Mouse (Mus musculus): ENCODE results near the gene Eif2ak4. TPM values are rescaled to one million over a fixed set of nuclear protein-coding genes. Genes with fewer than 3 reads are reported as not detected.

Eif2ak4 gene
- polyA plus RNA-seq, 1 experiment from 2014 or later, result 4.9 TPM

DNA sequence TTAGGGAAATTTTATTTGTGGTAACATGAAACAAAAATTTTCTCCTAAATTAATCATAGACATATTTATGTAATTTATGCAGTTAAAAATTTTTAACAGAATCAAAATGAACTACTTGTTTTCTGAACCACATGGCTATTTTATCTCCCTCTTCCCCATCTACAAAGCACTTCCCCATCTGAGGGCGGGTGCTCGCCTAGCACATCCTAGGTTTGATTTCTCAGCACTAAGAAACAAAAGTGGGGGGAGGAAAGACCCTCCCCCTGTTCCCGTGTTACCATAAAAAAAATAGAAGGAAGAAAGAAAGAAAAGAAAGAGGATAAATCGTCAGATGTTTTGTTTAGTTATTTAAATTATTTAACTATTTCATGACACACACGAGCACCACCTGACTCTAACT is 2.8 kb downstream of the Eif2ak4 start:
- Histone ChIP-seq H3K36me3 (ENCODE audit: control insufficient read depth, insufficient read depth, low read length) (no peaks in the 10 kb centered on the region), H3K27me3 (ENCODE audit: control insufficient read depth, insufficient read depth, low read length) (no peaks in the 10 kb centered on the region), H3K4me1 (replicated peaks; ENCODE audit: control insufficient read depth, insufficient read depth) (no peaks in the 10 kb centered on the region; the same call in 1 of the 2 replicates), H3K27ac (replicated peaks) (no peak overlapping the region), H3K4me3 (ENCODE audit: low read depth, low read length) (no peak overlapping the region), H3K9ac (ENCODE audit: low read length) (no peak overlapping the region), H3K9me3 (ENCODE audit: control insufficient read depth, low read length) (no peaks in the 10 kb centered on the region), H3K4me2 (replicated peaks; ENCODE audit: low read depth) (no peak overlapping the region)
- TF ChIP-seq CTCF (IDR thresholded peaks at IDR 0.05; ENCODE audit: low read depth), result no peak
- ATAC-seq (ENCODE audit: low FRiP score, low TSS enrichment) (no peak), DNase-seq (ENCODE audit: low spot score) (no peak)
- WGBS, result 63% methylated on average over 5 of the region's 5 CpGs

DNA sequence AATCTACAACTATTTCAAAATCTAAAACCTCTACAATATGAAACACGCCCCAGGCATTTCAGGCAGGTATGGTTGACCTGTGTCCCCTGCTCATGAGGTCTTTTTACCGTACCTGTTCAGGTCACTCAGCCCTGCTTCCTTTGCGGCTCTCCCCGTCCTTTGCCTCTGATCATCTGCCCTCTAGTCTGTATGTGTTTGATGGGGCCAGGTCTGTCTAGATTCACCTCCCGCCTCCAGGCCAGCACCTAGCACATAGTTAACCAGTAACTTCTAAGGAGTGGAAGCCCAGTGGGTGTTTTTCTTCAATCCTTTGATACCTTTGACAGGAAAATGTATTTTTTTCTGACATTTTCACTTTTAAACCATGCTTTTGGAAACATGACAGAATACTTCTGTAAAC is 11.3 kb downstream of the Eif2ak4 start:
- no peaks in the 10 kb centered on the region for H3K27me3 ChIP-seq (ENCODE audit: control insufficient read depth, insufficient read depth, low read length)
- H3K36me3 ChIP-seq (ENCODE audit: control insufficient read depth, insufficient read depth, low read length), result no peaks in the 10 kb centered on the region
- TF ChIP-seq CTCF (IDR thresholded peaks at IDR 0.05; ENCODE audit: low read depth) (no peak), EP300 (optimal IDR thresholded peaks at IDR 0.05) (no peak)
- no peak overlapping the region for H3K9ac ChIP-seq (ENCODE audit: low read length)
- H3K9me3 ChIP-seq (ENCODE audit: control insufficient read depth, low read length), result no peaks in the 10 kb centered on the region
- H3K27ac ChIP-seq (replicated peaks), result no peak overlapping the region
- 71% methylated on average over 5 of the region's 5 CpGs for WGBS
- no peak for DNase-seq (ENCODE audit: low spot score)
- ATAC-seq (ENCODE audit: low FRiP score, low TSS enrichment), result no peak
- H3K4me3 ChIP-seq (ENCODE audit: low read depth, low read length), result no peak overlapping the region
- H3K4me2 ChIP-seq (replicated peaks; ENCODE audit: low read depth), result no peak overlapping the region
- no peaks in the 10 kb centered on the region for H3K4me1 ChIP-seq (replicated peaks; ENCODE audit: control insufficient read depth, insufficient read depth)

DNA sequence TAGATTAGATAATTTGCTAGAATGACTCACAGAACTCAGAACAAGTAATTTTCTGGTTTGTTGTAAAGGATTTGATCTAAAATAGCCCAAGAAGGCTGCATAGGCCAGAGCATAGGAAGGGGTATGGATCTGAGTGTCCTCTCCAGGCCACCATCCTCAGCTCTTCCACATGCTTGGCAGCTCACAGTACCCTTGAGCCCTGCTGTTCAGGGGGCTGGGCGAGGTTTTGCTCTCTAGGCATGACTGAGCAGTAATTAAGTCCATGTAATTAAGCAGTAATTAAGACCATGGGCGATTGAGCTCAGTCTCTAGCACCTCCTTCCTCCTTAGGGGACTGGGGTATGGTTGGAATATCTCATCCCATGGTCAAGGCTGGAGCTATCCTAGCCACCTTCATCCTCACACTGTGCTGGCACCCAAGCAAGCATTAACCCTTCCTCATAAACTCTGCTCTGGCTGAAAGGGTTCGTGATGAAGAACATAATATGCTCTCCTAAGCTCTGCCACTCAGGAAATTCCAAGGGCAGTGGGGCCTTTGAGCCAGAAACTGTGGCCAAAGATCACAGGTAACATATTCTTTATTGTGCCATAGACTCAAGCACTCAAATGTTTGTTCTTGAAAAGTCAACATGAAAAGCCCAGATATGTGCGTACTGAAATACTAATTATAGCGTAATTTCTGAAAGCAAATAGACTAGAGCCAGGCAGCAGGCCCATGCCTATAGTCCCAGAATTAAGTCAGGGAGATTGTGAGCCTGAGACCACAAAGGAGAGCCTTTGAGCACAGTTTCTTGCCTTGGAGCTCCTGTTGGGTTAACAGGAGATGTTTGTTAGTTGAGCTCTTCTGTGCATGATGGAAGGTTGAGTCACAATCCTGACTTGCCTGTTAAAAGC is 13.7 kb downstream of the Eif2ak4 start:
- no peaks in the 10 kb centered on the region for H3K36me3 ChIP-seq (ENCODE audit: control insufficient read depth, insufficient read depth, low read length)
- no peaks in the 10 kb centered on the region for H3K4me1 ChIP-seq (replicated peaks; ENCODE audit: control insufficient read depth, insufficient read depth)
- peak; percentile 51 for DNase-seq (ENCODE audit: low spot score)
- TF ChIP-seq CTCF (IDR thresholded peaks at IDR 0.05; ENCODE audit: low read depth), result no peak
- no peak for TF ChIP-seq EP300 (optimal IDR thresholded peaks at IDR 0.05)
- H3K9ac ChIP-seq (ENCODE audit: low read length), result no peak overlapping the region
- ATAC-seq (ENCODE audit: low FRiP score, low TSS enrichment), result peak; percentile 90
- H3K27me3 ChIP-seq (ENCODE audit: control insufficient read depth, insufficient read depth, low read length), result no peaks in the 10 kb centered on the region
- H3K4me2 ChIP-seq (replicated peaks; ENCODE audit: low read depth), result no peak overlapping the region
- WGBS, result 66% methylated on average over 5 of the region's 5 CpGs
- H3K27ac ChIP-seq (replicated peaks), result peak overlapping the region; percentile 53
- no peaks in the 10 kb centered on the region for H3K9me3 ChIP-seq (ENCODE audit: control insufficient read depth, low read length)
- H3K4me3 ChIP-seq (ENCODE audit: low read depth, low read length), result no peak overlapping the region

DNA sequence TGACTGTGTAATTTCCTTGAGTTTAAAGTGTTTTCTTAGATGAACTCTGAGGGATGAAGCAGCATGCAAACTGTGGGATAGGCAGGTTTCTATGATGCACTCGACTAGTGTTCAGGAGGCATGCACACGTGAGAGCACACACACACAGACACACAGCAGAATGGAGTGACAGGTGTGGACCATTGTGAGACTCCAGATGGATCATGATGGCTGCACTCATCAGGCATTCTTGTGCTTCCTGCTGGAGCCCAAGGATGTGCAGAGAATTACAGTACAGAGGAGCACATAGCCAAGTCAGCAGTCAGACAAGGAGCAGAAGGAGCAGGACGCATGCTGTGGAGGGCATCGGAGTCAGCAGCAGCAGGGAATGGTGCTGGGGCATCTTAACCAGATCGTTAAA is 15.9 kb downstream of the Eif2ak4 start:
- H3K4me3 ChIP-seq (ENCODE audit: low read depth, low read length), result no peak overlapping the region
- H3K27ac ChIP-seq (replicated peaks), result no peak overlapping the region
- no peak overlapping the region for H3K9ac ChIP-seq (ENCODE audit: low read length)
- DNase-seq (ENCODE audit: low spot score) (no peak), ATAC-seq (ENCODE audit: low FRiP score, low TSS enrichment) (no peak)
- no peak overlapping the region for H3K4me2 ChIP-seq (replicated peaks; ENCODE audit: low read depth)
- H3K4me1 ChIP-seq (replicated peaks; ENCODE audit: control insufficient read depth, insufficient read depth), result no peaks in the 10 kb centered on the region
- H3K9me3 ChIP-seq (ENCODE audit: control insufficient read depth, low read length), result no peaks in the 10 kb centered on the region
- H3K36me3 ChIP-seq (ENCODE audit: control insufficient read depth, insufficient read depth, low read length), result no peaks in the 10 kb centered on the region
- WGBS, result 88% methylated on average over 5 of the region's 5 CpGs
- H3K27me3 ChIP-seq (ENCODE audit: control insufficient read depth, insufficient read depth, low read length), result no peaks in the 10 kb centered on the region
- TF ChIP-seq EP300 (optimal IDR thresholded peaks at IDR 0.05) (no peak), CTCF (IDR thresholded peaks at IDR 0.05; ENCODE audit: low read depth) (no peak)

DNA sequence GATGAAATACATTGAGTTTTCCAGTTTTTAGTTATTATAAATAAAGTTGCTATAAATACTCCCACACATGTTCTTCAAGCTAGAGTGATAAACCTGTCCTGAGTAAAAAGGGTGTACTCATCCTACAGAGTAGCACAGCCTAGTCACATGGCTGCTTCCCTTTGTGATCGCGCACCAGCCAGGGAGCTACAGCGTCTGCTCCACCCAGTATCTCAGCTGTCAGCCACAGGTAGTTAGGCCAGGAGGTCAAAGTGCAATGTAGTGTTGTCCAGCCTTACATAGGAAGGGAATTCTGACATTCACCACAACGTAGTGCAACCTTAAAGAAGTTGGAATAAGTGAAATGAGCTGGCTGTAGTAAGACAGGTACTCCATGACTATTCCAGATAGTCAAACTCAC is 17.1 kb downstream of the Eif2ak4 start:
- H3K36me3 ChIP-seq (ENCODE audit: control insufficient read depth, insufficient read depth, low read length), result no peaks in the 10 kb centered on the region; the same call in 1 of the 2 replicates
- TF ChIP-seq CTCF (IDR thresholded peaks at IDR 0.05; ENCODE audit: low read depth) (no peak), EP300 (optimal IDR thresholded peaks at IDR 0.05) (no peak)
- no peaks in the 10 kb centered on the region for H3K4me1 ChIP-seq (replicated peaks; ENCODE audit: control insufficient read depth, insufficient read depth)
- ATAC-seq (ENCODE audit: low FRiP score, low TSS enrichment) (no peak), DNase-seq (ENCODE audit: low spot score) (no peak)
- H3K27me3 ChIP-seq (ENCODE audit: control insufficient read depth, insufficient read depth, low read length), result no peaks in the 10 kb centered on the region
- H3K4me2 ChIP-seq (replicated peaks; ENCODE audit: low read depth), result no peak overlapping the region
- H3K4me3 ChIP-seq (ENCODE audit: low read depth, low read length), result no peak overlapping the region
- no peak overlapping the region for H3K27ac ChIP-seq (replicated peaks)
- H3K9me3 ChIP-seq (ENCODE audit: control insufficient read depth, low read length), result no peaks in the 10 kb centered on the region
- WGBS, result 80% methylated on average over 4 of the region's 4 CpGs
- no peak overlapping the region for H3K9ac ChIP-seq (ENCODE audit: low read length)

DNA sequence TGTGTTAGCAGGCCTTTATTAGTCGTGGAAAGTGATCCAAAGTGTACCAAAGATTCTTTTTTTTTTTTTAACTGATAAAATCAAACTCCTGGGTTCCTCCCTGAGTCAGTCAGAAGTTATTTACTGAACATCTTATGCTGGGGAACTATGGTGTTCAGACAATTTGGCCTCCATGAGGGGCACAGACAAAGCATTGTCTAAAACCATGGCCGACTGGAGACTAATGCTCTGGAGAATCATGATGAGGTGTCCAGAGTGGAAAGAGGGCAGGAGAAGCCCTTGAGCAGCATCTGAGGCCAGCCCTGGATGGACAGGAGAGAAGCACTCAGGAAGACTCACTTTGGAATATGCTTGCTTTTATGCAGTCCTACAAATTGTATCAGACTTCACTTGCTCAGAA is 18.4 kb downstream of the Eif2ak4 start:
- Histone ChIP-seq H3K27ac (replicated peaks) (no peak overlapping the region), H3K4me3 (ENCODE audit: low read depth, low read length) (no peak overlapping the region), H3K4me1 (replicated peaks; ENCODE audit: control insufficient read depth, insufficient read depth) (no peaks in the 10 kb centered on the region), H3K27me3 (ENCODE audit: control insufficient read depth, insufficient read depth, low read length) (no peaks in the 10 kb centered on the region), H3K36me3 (ENCODE audit: control insufficient read depth, insufficient read depth, low read length) (peaks cover 2% of the 10 kb centered on the region; the same call in 1 of the 2 replicates), H3K9me3 (ENCODE audit: control insufficient read depth, low read length) (no peaks in the 10 kb centered on the region), H3K4me2 (replicated peaks; ENCODE audit: low read depth) (no peak overlapping the region), H3K9ac (ENCODE audit: low read length) (no peak overlapping the region)
- WGBS, result 71% methylated on average over 2 of the region's 2 CpGs
- DNase-seq (ENCODE audit: low spot score) (no peak), ATAC-seq (ENCODE audit: low FRiP score, low TSS enrichment) (no peak)
- no peak for TF ChIP-seq EP300 (optimal IDR thresholded peaks at IDR 0.05)
- TF ChIP-seq CTCF (IDR thresholded peaks at IDR 0.05; ENCODE audit: low read depth), result no peak
